Mouse (Mus musculus): Measurements from ENCODE around the gene Isg15. TPM values are rescaled to one million over a fixed set of nuclear protein-coding genes. Genes with fewer than 3 reads are reported as not detected.

The Isg15 gene
- polyA plus RNA-seq, 1 experiment from 2014 or later, result 13.8 TPM

DNA sequence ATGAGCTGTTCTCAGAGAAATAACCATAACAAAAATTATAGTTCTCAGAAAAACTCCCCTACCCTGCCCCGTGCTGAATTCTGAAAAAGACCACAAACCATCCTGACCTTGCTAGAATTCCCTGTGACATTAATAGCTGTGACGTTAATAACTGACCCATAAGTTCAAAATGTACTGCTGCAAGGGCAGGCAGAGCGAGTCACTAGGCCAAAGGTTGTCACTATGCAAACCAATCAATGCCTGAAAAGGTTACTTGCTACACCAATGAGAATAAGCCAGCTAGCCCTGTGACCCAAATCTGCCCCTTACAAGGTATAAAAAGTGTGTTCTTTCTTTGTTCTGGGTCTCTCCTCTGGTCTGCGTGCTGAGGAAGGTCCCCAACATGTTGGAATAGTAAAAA, 8.3 kb upstream of the Isg15 start:
- Histone ChIP-seq H3K27me3 (replicated peaks; ENCODE audit: insufficient read depth, low read length) (0 out of 2 replicates have a peak, but pooled peaks cover 5% of the 10 kb centered on the region), H3K27ac (ENCODE audit: low read length) (no peak overlapping the region), H3K9ac (replicated peaks; ENCODE audit: low read depth) (no peak overlapping the region), H3K4me3 (ENCODE audit: low read depth, low read length) (no peak overlapping the region), H3K4me2 (replicated peaks; ENCODE audit: low read depth, low read length) (no peak overlapping the region), H3K9me3 (ENCODE audit: low read length) (no peaks in the 10 kb centered on the region), H3K4me1 (ENCODE audit: insufficient read depth, low read depth, low read length) (no peaks in the 10 kb centered on the region), H3K36me3 (ENCODE audit: insufficient read depth, low read length) (no peaks in the 10 kb centered on the region)
- DNase-seq (ENCODE audit: low spot score), result no peak
- no peak for TF ChIP-seq EP300 (IDR thresholded peaks at IDR 0.05)
- no peak for TF ChIP-seq CTCF (IDR thresholded peaks at IDR 0.05)
- 86% methylated on average over 4 of the region's 4 CpGs for WGBS
- ATAC-seq, result no peak

DNA sequence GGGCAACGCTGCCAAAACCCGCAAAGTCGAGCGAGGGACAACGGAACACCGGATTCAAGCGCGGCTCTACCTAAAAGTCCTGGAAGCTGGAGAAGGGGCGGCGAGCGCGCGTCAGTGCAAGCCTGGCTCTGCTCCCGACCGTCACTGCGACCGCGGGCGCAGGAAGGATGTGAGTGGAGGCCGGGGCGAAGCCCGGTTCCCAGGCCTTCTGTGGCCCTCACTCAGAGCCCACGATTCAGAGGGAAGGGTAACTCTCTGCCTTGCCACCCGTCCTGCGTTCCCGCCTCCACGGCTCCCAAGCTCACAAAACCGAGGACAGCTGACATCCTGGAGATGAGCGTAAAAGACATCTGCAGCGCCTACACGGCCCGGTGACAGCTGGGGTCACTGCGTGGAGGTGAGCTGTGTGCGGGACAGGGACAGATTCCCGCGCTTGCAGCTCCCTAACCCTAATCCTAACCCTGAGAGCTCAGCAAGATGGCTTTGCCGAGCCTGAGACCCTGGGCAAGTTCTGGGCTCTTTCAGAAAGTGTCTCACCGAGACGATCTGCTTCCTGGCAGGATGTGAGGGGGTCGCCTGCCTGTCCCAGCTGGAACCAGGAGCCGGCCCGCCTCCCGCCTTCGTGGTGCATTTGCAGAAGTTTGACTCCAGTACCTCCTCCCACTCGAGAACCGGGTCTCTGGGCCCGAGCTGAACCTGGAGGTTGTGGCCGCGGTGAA, 3.0 kb upstream of the Isg15 start:
- Histone ChIP-seq H3K4me3 (ENCODE audit: low read depth, low read length) (peak overlapping the region; percentile 58), H3K9me3 (ENCODE audit: low read length) (no peaks in the 10 kb centered on the region), H3K4me1 (ENCODE audit: insufficient read depth, low read depth, low read length) (no peaks in the 10 kb centered on the region), H3K9ac (replicated peaks; ENCODE audit: low read depth) (peak overlapping the region; percentile 56), H3K4me2 (replicated peaks; ENCODE audit: low read depth, low read length) (peak overlapping the region; percentile 90), H3K27ac (ENCODE audit: low read length) (peak overlapping the region; percentile 80), H3K36me3 (ENCODE audit: insufficient read depth, low read length) (no peaks in the 10 kb centered on the region), H3K27me3 (replicated peaks; ENCODE audit: insufficient read depth, low read length) (0 out of 2 replicates have a peak, but pooled peaks cover 9% of the 10 kb centered on the region)
- TF ChIP-seq CTCF (IDR thresholded peaks at IDR 0.05) (no peak), EP300 (IDR thresholded peaks at IDR 0.05) (no peak)
- DNase-seq (ENCODE audit: low spot score) (peak; percentile 48), ATAC-seq (peak; percentile 52)
- under 1% methylated on average over 43 of the region's 49 CpGs for WGBS

DNA sequence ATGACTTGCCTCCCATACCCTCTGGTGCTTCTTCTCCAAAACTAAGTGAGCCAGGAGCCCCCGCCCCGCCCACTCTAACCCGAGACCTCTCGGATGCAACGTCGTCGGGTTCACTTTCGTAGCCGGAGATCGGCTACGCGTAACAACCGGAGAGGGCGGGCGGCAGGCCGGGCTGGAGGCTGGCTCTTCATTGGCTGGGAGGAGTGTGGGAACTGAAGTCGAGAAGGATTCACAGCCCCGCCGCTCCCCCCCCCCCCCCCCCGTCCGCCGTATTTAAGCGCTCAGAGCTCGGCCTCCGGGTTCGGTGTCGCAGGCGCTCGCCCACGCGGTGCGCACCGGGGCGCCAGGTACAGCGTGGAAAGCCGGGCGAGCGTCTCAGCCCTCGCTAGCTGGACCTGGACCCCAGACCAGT, 2.4 kb upstream of the Isg15 start, which contains the start of gene AW011738:
AW011738 (plus strand) TSS at position 304 of the 412 bp plus-strand sequence.
- Histone ChIP-seq H3K27ac (ENCODE audit: low read length) (peak within 1 kb of the TSS; percentile 80), H3K27me3 (replicated peaks; ENCODE audit: insufficient read depth, low read length) (0 out of 2 replicates have a peak, but pooled peaks cover 9% of the 10 kb centered on the region), H3K9ac (replicated peaks; ENCODE audit: low read depth) (peak within 1 kb of the TSS; percentile 56), H3K36me3 (ENCODE audit: insufficient read depth, low read length) (no peaks in the 10 kb centered on the region), H3K4me3 (ENCODE audit: low read depth, low read length) (peak within 1 kb of the TSS; percentile 58), H3K4me2 (replicated peaks; ENCODE audit: low read depth, low read length) (peak within 1 kb of the TSS; percentile 90), H3K9me3 (ENCODE audit: low read length) (no peaks in the 10 kb centered on the region), H3K4me1 (ENCODE audit: insufficient read depth, low read depth, low read length) (no peaks in the 10 kb centered on the region)
- peak; percentile 87 for ATAC-seq
- TF ChIP-seq EP300 (IDR thresholded peaks at IDR 0.05) (no peak), CTCF (IDR thresholded peaks at IDR 0.05) (no peak)
- 1% methylated on average over 24 of the region's 39 CpGs for WGBS
- peak; percentile 88 for DNase-seq (ENCODE audit: low spot score)

- Histone ChIP-seq H3K27me3 (replicated peaks; ENCODE audit: insufficient read depth, low read length) (0 out of 2 replicates have a peak, but pooled peaks cover 9% of the 10 kb centered on the region), H3K4me1 (ENCODE audit: insufficient read depth, low read depth, low read length) (no peaks in the 10 kb centered on the region), H3K4me3 (ENCODE audit: low read depth, low read length) (peak overlapping the region; percentile 58), H3K36me3 (ENCODE audit: insufficient read depth, low read length) (no peaks in the 10 kb centered on the region), H3K27ac (ENCODE audit: low read length) (0 out of 2 replicates have a peak overlapping the region, but pooled peaks have one; percentile 80), H3K9ac (replicated peaks; ENCODE audit: low read depth) (0 out of 2 replicates have a peak overlapping the region, but pooled peaks have one; percentile 56), H3K4me2 (replicated peaks; ENCODE audit: low read depth, low read length) (peak overlapping the region; percentile 90), H3K9me3 (ENCODE audit: low read length) (no peaks in the 10 kb centered on the region)
- 37% methylated on average over 12 of the region's 12 CpGs for WGBS
- TF ChIP-seq EP300 (IDR thresholded peaks at IDR 0.05) (no peak), CTCF (IDR thresholded peaks at IDR 0.05) (no peak)
- no peak for ATAC-seq
- no peak for DNase-seq (ENCODE audit: low spot score)
These were observed 1.9 kb upstream of the Isg15 start for GRCm38 (mm10) chr4:156202462-156202893.

GRCm38 (mm10) chr4:156197829-156198205, 2.8 kb downstream of the Isg15 start:
- ATAC-seq, result peak; percentile 92
- Histone ChIP-seq H3K9ac (replicated peaks; ENCODE audit: low read depth) (0 out of 2 replicates have a peak overlapping the region, but pooled peaks have one; percentile 32), H3K27me3 (replicated peaks; ENCODE audit: insufficient read depth, low read length) (no peaks in the 10 kb centered on the region), H3K4me1 (ENCODE audit: insufficient read depth, low read depth, low read length) (peaks cover 9% of the 10 kb centered on the region), H3K4me3 (ENCODE audit: low read depth, low read length) (peak overlapping the region; percentile 93), H3K9me3 (ENCODE audit: low read length) (no peaks in the 10 kb centered on the region), H3K27ac (ENCODE audit: low read length) (peak overlapping the region; percentile 95), H3K4me2 (replicated peaks; ENCODE audit: low read depth, low read length) (peak overlapping the region; percentile 66), H3K36me3 (ENCODE audit: insufficient read depth, low read length) (no peaks in the 10 kb centered on the region)
- WGBS, result under 1% methylated on average over 21 of the region's 26 CpGs
- TF ChIP-seq EP300 (IDR thresholded peaks at IDR 0.05), result no peak
- TF ChIP-seq CTCF (IDR thresholded peaks at IDR 0.05), result peak; percentile 68
- DNase-seq (ENCODE audit: low spot score), result peak; percentile 98

DNA sequence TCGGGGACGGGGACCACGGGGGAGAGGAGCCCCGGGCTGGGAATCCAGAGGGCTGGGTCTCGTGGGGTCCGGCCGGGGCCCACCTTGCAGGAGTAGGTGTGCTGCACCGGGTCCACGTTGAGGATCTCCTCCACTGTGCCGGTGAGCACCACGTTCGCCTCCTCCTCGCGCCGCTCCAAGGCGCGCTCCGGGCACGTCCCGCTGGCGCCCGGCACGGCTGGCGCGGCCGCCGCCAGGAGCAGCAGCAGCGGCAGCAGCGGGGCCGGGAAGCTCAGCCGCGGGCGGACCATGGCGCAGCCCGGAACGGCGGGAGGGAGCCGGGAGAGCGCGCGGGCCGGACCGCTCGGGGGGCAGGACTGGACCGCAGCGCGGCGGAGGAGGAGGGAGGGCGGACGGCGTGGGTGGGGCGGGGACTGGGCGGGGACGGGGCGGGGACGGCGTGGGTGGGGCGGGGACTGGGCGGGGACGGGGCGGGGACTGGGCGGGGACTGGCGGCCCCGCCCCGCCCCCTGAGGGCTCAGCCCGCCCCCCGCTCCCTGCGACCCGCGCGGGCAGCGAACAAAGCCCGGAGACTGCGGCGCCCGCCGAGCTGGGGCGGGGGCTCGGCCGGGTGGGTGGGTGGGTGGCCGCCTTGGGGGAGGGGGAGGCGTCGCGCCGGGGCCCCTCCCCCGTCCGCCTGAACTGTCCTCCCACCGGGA, 3.3 kb downstream of the Isg15 start, which contains the start of gene Agrn:
Agrn (minus strand) TSS at position 358 of the 698 bp plus-strand sequence.
- H3K4me2 ChIP-seq (replicated peaks; ENCODE audit: low read depth, low read length), result peak within 1 kb of the TSS; percentile 97
- peak within 1 kb of the TSS; percentile 95 for H3K27ac ChIP-seq (ENCODE audit: low read length)
- peak within 1 kb of the TSS; percentile 93 for H3K4me3 ChIP-seq (ENCODE audit: low read depth, low read length)
- DNase-seq (ENCODE audit: low spot score) (peak; percentile 92), ATAC-seq (peak; percentile 77)
- 0% methylated on average over 8 of the region's 88 CpGs for WGBS
- no peaks in the 10 kb centered on the region for H3K9me3 ChIP-seq (ENCODE audit: low read length)
- H3K9ac ChIP-seq (replicated peaks; ENCODE audit: low read depth), result peak within 1 kb of the TSS; percentile 74
- H3K36me3 ChIP-seq (ENCODE audit: insufficient read depth, low read length), result no peaks in the 10 kb centered on the region
- no peaks in the 10 kb centered on the region for H3K27me3 ChIP-seq (replicated peaks; ENCODE audit: insufficient read depth, low read length)
- no peak for TF ChIP-seq EP300 (IDR thresholded peaks at IDR 0.05)
- no peak for TF ChIP-seq CTCF (IDR thresholded peaks at IDR 0.05)
- H3K4me1 ChIP-seq (ENCODE audit: insufficient read depth, low read depth, low read length), result peaks cover 9% of the 10 kb centered on the region
